Mouse (Mus musculus): ENCODE measurements around the gene Bod1l. TPM values are rescaled to one million over a fixed set of nuclear protein-coding genes. Genes with fewer than 3 reads are reported as not detected.

The Bod1l gene
- polyA plus RNA-seq, 1 experiment from 2014 or later: 17.2 TPM

- no peak overlapping the region for H3K4me3 ChIP-seq
- H3K36me3 ChIP-seq (replicated peaks): no peaks in the 10 kb centered on the region
- H3K9me3 ChIP-seq: no peaks in the 10 kb centered on the region
- no peak overlapping the region for H3K27ac ChIP-seq
- H3K27me3 ChIP-seq (ENCODE audit: poor library complexity, severe bottlenecking): peaks cover 99% of the 10 kb centered on the region
- peaks cover 14% of the 10 kb centered on the region for H3K4me1 ChIP-seq
- 0% methylated on average over 11 of the region's 15 CpGs for WGBS
- peak; percentile 17 for DNase-seq (ENCODE audit: extremely low spot score, low spot score)
These were observed 99.0 kb downstream of the Bod1l start for GRCm38 (mm10) chr5:41744898-41745780.

DNA sequence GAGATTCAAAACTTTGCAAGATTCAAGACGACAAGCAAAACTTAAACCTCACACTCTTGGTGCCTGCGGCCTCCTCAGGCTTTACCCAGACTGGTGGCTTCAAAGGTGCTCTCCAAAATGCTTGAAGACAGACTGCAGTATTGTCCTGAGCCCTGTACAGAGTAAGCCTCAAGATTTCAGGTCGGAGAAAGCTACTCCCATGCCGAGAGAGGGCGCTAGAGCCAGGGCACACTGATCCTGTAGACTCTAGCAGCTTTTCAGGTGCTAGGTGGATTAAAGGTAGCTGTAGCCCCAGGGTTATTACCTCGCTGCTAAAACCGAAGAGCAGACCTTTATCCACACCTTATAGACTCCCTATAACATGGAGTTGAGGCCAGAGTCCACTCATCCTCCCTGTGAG lies 99.9 kb downstream of the Bod1l start:
- Histone ChIP-seq H3K27me3 (ENCODE audit: poor library complexity, severe bottlenecking) (peaks cover 93% of the 10 kb centered on the region), H3K36me3 (replicated peaks) (no peaks in the 10 kb centered on the region), H3K9me3 (no peaks in the 10 kb centered on the region), H3K4me1 (peaks cover 14% of the 10 kb centered on the region), H3K27ac (no peak overlapping the region), H3K4me3 (no peak overlapping the region)
- peak; percentile 14 for DNase-seq (ENCODE audit: extremely low spot score, low spot score)
- 6% methylated on average over 7 of the region's 7 CpGs for WGBS

GRCm38 (mm10) chr5:41738817-41739216 lies 105.3 kb downstream of the Bod1l start:
- Histone ChIP-seq H3K27me3 (ENCODE audit: poor library complexity, severe bottlenecking) (peaks cover 38% of the 10 kb centered on the region), H3K4me1 (no peaks in the 10 kb centered on the region), H3K36me3 (replicated peaks) (no peaks in the 10 kb centered on the region), H3K4me3 (no peak overlapping the region), H3K27ac (no peak overlapping the region), H3K9me3 (no peaks in the 10 kb centered on the region)
- WGBS: 76% methylated on average over 6 of the region's 6 CpGs
- no peak for DNase-seq (ENCODE audit: extremely low spot score, low spot score)

Small RNA genes lying within 50 kb of the gene (microRNA-seq; reads per million reads assigned to microRNA genes)
- gene Mir6414: not detected

Other genes starting within 250 kb of the Bod1l start
- gene Rab28, start 136.2 kb downstream of the Bod1l start, polyA plus RNA-seq (2016; fragmentation: Nextera tagmentation; extraction: Ambion mirVana): 77.3 and 81.1 TPM in 2 replicates
- 0.09 TPM in 1 of 2 replicates, not detected in the other for gene Nkx3-2, start 79.8 kb downstream of the Bod1l start, polyA plus RNA-seq (2016; fragmentation: Nextera tagmentation; extraction: Ambion mirVana)
- not detected in 2 replicates for gene Gm16223, start 223.6 kb upstream of the Bod1l start, polyA plus RNA-seq (2016; fragmentation: Nextera tagmentation; extraction: Ambion mirVana)